Mouse (Mus musculus): ENCODE measurements around the gene Ggt1. TPM values are rescaled to one million over a fixed set of nuclear protein-coding genes. Genes with fewer than 3 reads are reported as not detected.
"Not testable (repeated sequence)": the region's sequence is repeated elsewhere in the genome, so short reads cannot be mapped to it uniquely, and the experiment has no call there.

Ggt1 gene
- polyA plus RNA-seq, 1 experiment = 3.8 TPM

DNA sequence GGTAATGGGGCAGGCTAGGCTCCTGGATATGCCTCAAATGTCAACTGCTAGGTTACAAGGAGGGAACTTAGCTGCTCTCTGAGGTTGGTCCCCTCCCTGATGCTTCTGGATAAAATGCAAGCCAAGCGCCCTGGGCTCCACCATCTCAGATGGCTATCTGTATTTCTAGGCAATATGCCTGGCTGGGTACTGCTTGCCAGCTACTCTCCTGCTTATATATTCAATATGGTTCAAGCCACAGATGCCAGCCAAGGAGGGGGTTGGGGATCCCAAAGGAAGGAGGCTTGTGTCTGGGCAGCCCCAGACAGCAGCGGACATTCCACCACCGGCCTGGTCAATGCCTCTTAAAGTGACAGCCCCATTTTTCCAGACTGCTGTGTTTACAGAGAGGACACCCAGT, 2.9 kb upstream of the Ggt1 start:
- TF ChIP-seq POLR2A (IDR thresholded peaks at IDR 0.05; ENCODE audit: extremely low read depth, insufficient read depth, low read length) = no peak
- TF ChIP-seq CTCF (IDR thresholded peaks at IDR 0.05; ENCODE audit: extremely low read depth, insufficient read depth, low read length) = no peak

DNA sequence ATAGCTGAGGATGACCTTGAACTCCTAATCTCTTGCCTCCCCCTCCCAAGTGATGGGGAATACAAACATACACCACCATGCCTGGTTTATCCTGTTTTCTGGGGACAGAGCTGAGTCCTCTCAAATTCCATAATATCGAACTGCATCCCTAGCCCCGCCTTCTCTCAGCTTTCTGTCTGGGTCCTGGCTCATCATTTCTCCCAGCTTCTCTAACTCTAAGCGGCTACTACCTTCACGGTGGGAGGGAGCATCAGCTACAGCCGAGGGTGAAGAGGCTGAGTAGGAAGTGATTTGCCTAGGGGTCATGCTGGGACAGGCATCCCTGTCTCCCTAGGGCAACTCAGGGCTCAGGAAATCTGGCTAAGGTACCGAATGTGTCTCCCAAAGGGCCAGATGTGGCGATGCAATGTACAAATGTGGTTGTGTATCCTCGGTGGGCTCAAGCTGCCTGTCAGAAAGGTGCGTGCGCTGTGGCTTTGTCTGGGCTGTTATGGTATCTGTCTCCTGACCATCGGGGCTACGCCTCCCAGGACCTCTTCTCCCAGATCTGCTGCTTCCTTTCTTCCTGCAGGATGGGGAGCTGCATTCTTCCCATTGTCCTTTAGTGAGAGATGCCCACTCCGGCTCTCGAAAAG, 2.2 kb upstream of the Ggt1 start:
- TF ChIP-seq CTCF (IDR thresholded peaks at IDR 0.05; ENCODE audit: extremely low read depth, insufficient read depth, low read length) (no peak), POLR2A (IDR thresholded peaks at IDR 0.05; ENCODE audit: extremely low read depth, insufficient read depth, low read length) (no peak)
- no peak overlapping the region for H3K27ac ChIP-seq (ENCODE audit: insufficient read depth, low read length)
- peak overlapping the region; percentile 59 for H3K4me3 ChIP-seq (ENCODE audit: insufficient read depth, low read length)
- H3K4me1 ChIP-seq (ENCODE audit: control insufficient read depth, insufficient read depth, low read length) = 0 out of 2 replicates have a peak, but pooled peaks cover 3% of the 10 kb centered on the region

More for the DNA sequence above, 2.9 kb upstream of the Ggt1 start:
- peak overlapping the region; percentile 59; the same call in 1 of the 2 replicates for H3K4me3 ChIP-seq (ENCODE audit: insufficient read depth, low read length)
- H3K4me1 ChIP-seq (ENCODE audit: control insufficient read depth, insufficient read depth, low read length) = 0 out of 2 replicates have a peak, but pooled peaks cover 3% of the 10 kb centered on the region
- H3K27ac ChIP-seq (ENCODE audit: insufficient read depth, low read length) = no peak overlapping the region

DNA sequence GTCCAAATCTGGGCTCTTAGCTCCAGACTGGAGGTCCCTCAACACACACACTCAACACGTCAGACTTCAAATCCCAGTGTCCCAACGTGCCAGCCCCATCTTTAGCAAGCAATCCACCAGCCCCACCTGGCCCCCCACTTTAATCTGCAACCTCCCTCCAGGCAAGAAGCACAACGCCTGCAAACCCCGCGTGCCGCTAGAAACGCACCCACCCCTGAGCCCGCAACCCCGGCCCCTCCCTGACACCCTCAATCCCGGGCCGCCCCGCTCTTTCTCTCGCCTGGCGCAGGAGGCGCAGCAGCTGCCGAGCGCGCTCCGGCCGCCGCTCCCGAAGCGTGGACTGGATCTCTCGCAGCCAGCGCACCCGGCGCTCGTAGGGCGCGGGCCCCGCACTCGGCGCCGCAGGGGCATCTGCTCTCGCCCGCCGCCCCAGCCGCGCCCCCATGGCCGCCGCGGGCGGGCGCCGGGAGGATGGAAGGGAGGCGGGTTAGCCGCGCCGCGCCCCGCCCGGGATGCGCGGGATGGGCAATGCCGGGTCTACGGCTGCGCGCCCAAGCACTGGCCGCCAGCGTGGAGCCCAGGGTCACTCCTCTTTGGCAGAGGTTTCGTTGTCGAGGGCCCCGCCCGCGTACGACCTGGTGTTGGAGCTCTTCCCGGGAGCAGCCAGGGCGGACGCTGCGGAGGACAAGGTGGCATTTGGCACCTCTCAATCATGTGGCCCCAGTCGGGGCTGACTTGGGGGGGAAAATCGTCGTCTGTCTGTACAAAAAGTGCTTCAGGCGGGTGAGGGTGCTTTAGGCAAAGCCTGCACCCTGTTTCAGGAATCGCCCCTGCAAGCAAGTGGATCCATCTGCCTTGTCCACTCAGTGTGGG, 1.5 kb upstream of the Ggt1 start, which contains the start of gene Lrrc75b:
TSS of gene Lrrc75b (minus strand) at position 655 of the 873 bp plus-strand sequence.
- no peak within 1 kb of the TSS for H3K27ac ChIP-seq (ENCODE audit: insufficient read depth, low read length)
- H3K4me1 ChIP-seq (ENCODE audit: control insufficient read depth, insufficient read depth, low read length) = 0 out of 2 replicates have a peak, but pooled peaks cover 3% of the 10 kb centered on the region
- no peak for TF ChIP-seq POLR2A (IDR thresholded peaks at IDR 0.05; ENCODE audit: extremely low read depth, insufficient read depth, low read length)
- TF ChIP-seq CTCF (IDR thresholded peaks at IDR 0.05; ENCODE audit: extremely low read depth, insufficient read depth, low read length) = no peak
- H3K4me3 ChIP-seq (ENCODE audit: insufficient read depth, low read length) = peak within 1 kb of the TSS; percentile 59

DNA sequence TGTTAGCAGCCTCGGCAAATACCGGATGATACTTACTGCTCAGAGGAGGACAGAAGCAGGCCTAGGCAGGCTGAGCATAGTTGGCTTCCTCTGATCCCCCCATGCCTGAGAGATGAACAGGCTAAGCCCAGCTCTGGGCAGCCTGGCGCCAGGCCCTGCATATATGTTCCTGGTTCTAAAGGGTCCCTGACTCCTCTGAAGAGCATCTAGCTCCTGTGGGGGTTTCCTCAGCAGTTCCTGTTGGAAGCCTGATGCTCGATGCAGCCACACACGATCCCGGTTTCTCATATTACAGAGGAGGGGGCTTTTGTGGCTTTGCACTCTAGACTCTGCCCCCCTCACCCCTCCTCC, 880 bp upstream of the Ggt1 start:
- TF ChIP-seq CTCF (IDR thresholded peaks at IDR 0.05; ENCODE audit: extremely low read depth, insufficient read depth, low read length) (no peak), POLR2A (IDR thresholded peaks at IDR 0.05; ENCODE audit: extremely low read depth, insufficient read depth, low read length) (no peak)
- Histone ChIP-seq H3K4me3 (ENCODE audit: insufficient read depth, low read length) (peak overlapping the region; percentile 59; the same call in 1 of the 2 replicates), H3K27ac (ENCODE audit: insufficient read depth, low read length) (no peak overlapping the region), H3K4me1 (ENCODE audit: control insufficient read depth, insufficient read depth, low read length) (0 out of 2 replicates have a peak, but pooled peaks cover 3% of the 10 kb centered on the region)

DNA sequence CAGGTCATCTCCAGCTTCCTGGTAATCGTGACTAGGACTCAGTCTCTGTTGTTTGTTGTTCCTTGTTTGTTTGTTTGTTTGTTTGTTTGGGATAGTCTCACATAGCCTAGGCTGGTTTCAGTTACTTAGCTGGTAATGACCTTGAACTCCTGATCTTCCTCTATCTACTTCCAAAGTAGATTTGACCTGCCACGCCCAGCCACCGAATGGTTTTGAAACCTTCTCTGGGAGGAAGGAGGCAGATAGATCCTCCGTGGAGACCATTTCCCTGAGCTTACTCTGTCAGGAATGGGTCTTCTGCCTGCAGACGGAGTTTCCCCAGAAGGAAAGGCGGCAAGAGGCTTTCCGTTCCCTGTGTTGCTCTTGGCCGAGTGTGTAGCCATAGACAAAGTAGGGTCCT, 1.2 kb downstream of the Ggt1 start:
- TF ChIP-seq CTCF (IDR thresholded peaks at IDR 0.05; ENCODE audit: extremely low read depth, insufficient read depth, low read length) = no peak
- TF ChIP-seq POLR2A (IDR thresholded peaks at IDR 0.05; ENCODE audit: extremely low read depth, insufficient read depth, low read length) = no peak
- Histone ChIP-seq H3K4me3 (ENCODE audit: insufficient read depth, low read length) (no peak overlapping the region), H3K4me1 (ENCODE audit: control insufficient read depth, insufficient read depth, low read length) (0 out of 2 replicates have a peak, but pooled peaks cover 3% of the 10 kb centered on the region), H3K27ac (ENCODE audit: insufficient read depth, low read length) (no peak overlapping the region)

DNA sequence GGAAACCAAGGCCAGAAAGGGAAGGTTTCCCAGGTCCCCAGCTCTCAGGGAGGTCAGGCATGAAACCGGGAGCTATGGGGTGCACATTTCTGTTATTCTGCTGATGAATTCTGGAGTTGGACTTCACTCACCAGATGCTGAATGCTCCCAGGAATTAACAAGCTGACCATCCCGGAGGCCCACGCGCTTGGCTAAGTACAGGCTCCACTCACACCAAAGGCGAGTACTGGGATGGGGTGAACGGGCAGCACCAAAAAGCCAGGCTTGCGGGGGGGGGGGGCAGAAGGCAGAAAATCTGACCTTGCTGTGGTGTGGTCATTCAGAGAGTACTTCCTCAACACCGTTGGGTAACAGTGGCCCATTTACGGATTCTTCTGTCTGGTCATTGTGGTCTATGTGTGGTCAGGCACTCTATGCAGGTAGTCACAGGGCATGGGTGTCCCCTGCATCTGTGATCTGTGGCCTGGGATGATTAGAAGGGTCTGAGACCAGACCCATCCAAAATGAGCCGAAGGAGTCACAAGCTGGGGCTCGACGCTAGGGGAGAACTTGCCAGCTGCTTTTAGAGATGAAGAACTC, 3.4 kb downstream of the Ggt1 start:
- no peak overlapping the region for H3K27ac ChIP-seq (ENCODE audit: insufficient read depth, low read length)
- H3K4me3 ChIP-seq (ENCODE audit: insufficient read depth, low read length) = no peak overlapping the region
- no peaks in the 10 kb centered on the region for H3K4me1 ChIP-seq (ENCODE audit: control insufficient read depth, insufficient read depth, low read length)
- TF ChIP-seq CTCF (IDR thresholded peaks at IDR 0.05; ENCODE audit: extremely low read depth, insufficient read depth, low read length) (no peak), POLR2A (IDR thresholded peaks at IDR 0.05; ENCODE audit: extremely low read depth, insufficient read depth, low read length) (no peak)

DNA sequence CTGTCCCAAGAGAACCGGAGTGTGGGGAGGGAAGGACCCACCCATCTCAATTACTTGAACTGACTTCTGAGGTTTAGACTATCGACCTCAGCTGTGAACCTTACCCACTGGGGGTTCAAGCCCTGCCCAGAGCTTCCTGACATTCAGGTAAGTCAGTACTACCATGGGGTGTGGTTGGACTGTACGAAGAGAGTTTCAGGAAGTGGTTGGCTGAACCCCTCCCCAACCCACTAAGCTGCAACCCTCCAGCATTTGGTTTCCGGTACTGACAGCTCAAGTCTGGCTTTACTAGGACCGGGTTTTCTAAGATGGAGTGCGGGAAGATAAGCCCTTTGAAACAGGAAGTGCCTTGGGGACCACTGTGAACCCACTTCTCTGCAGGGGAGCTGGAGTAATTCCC, 4.0 kb downstream of the Ggt1 start:
- H3K4me3 ChIP-seq (ENCODE audit: insufficient read depth, low read length) = no peak overlapping the region

DNA sequence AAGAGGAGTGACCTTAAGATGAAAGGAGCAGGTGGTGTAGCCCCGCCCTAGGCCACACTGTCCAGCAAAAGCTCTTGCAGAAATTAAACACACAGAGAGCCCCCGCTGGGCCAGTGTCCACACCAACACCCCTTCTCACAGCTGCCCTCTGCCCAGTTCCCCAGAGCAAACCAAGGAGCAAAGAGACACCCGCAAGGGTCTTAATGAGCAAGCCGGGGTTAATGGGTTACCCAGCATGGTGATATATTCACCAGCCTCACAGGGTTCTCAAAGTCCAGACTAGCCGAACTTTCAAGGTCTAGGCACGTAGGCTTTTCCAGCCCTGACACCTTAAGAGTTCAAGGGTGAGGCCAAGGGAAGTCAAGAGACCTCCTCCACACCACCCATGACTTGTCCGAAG, 4.5 kb downstream of the Ggt1 start:
- no peaks in the 10 kb centered on the region for H3K4me1 ChIP-seq (ENCODE audit: control insufficient read depth, insufficient read depth, low read length)
- no peak overlapping the region for H3K4me3 ChIP-seq (ENCODE audit: insufficient read depth, low read length)
- H3K27ac ChIP-seq (ENCODE audit: insufficient read depth, low read length) = no peak overlapping the region

More for the DNA sequence above, 4.0 kb downstream of the Ggt1 start:
- no peak overlapping the region for H3K27ac ChIP-seq (ENCODE audit: insufficient read depth, low read length)
- no peaks in the 10 kb centered on the region for H3K4me1 ChIP-seq (ENCODE audit: control insufficient read depth, insufficient read depth, low read length)
- no peak for TF ChIP-seq CTCF (IDR thresholded peaks at IDR 0.05; ENCODE audit: extremely low read depth, insufficient read depth, low read length)
- TF ChIP-seq POLR2A (IDR thresholded peaks at IDR 0.05; ENCODE audit: extremely low read depth, insufficient read depth, low read length) = no peak

DNA sequence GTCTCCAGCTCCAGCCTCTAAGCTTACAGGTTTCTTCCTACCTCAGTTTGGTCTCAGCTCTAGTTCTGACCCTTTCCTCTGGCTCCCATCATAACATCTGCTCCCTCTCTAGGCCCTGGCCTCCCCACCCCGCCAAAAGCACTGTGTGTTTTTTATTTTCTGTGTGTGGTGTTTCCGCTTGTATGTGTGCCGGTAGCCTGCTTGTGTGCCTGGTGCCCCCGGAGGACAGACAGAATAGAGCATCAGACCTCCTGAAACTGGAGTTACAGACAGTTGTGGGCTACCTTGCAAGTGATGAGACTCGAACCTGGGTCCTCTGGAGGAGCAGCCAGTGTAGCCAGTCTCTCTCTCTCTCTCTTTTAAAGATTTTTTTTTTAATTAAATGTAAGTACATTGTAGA, 4.9 kb downstream of the Ggt1 start:
- TF ChIP-seq POLR2A (IDR thresholded peaks at IDR 0.05; ENCODE audit: extremely low read depth, insufficient read depth, low read length) = no peak
- no peak for TF ChIP-seq CTCF (IDR thresholded peaks at IDR 0.05; ENCODE audit: extremely low read depth, insufficient read depth, low read length)

More for the DNA sequence above, 4.5 kb downstream of the Ggt1 start:
- TF ChIP-seq CTCF (IDR thresholded peaks at IDR 0.05; ENCODE audit: extremely low read depth, insufficient read depth, low read length) (no peak), POLR2A (IDR thresholded peaks at IDR 0.05; ENCODE audit: extremely low read depth, insufficient read depth, low read length) (no peak)

DNA sequence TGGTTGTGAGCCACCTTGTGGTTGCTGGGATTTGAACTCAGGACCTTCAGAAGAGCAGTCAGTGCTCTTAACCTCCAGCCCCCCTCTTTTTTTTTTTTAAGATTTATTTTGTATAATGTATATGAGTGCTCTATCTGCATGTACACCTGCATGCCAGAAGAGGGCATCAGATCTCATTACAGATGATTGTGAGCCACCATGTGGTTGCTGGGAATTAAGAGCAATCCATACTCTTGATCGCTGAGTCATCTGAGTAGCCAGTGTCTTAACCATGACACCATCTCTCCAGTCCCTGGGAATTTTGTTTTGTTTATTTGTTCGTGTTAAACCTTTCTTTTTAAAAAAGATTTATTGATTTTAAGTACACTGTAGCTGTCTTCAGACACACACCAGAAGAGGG, 5.4 kb downstream of the Ggt1 start:
- not testable (repeated sequence) for H3K27ac ChIP-seq (ENCODE audit: insufficient read depth, low read length); H3K4me3 ChIP-seq (ENCODE audit: insufficient read depth, low read length); H3K4me1 ChIP-seq (ENCODE audit: control insufficient read depth, insufficient read depth, low read length)

More for the DNA sequence above, 4.9 kb downstream of the Ggt1 start:
- Histone ChIP-seq H3K27ac (ENCODE audit: insufficient read depth, low read length) (no peak overlapping the region), H3K4me3 (ENCODE audit: insufficient read depth, low read length) (no peak overlapping the region), H3K4me1 (ENCODE audit: control insufficient read depth, insufficient read depth, low read length) (no peaks in the 10 kb centered on the region)
